Mouse (Mus musculus): Measurements from ENCODE around the gene Dusp23.
A peak's percentile ranks its signal among the peaks of the same experiment; 100 is the strongest.

Dusp23 gene

GRCm38 (mm10) chr1:172632451-172633326 lies at the start of gene Dusp23:
Gene Dusp23, minus strand, starts transcription at chr1:172632962.
- peak; percentile 98 for DNase-seq (ENCODE audit: low read depth, low spot score)

- no peak for DNase-seq (ENCODE audit: low read depth, low spot score)
These were observed 48.0 kb upstream of the Dusp23 start for GRCm38 (mm10) chr1:172680742-172681141.

- no peak for DNase-seq (ENCODE audit: low read depth, low spot score)
These were observed 38.0 kb upstream of the Dusp23 start for GRCm38 (mm10) chr1:172670716-172671115.

- no peak for DNase-seq (ENCODE audit: low read depth, low spot score)
These were observed 34.8 kb upstream of the Dusp23 start for GRCm38 (mm10) chr1:172667597-172667996.

GRCm38 (mm10) chr1:172665457-172665856 lies 32.7 kb upstream of the Dusp23 start:
- no peak for DNase-seq (ENCODE audit: low read depth, low spot score)

- DNase-seq (ENCODE audit: low read depth, low spot score) = no peak
These were observed 26.9 kb upstream of the Dusp23 start for GRCm38 (mm10) chr1:172659688-172660087.

GRCm38 (mm10) chr1:172657266-172657665 lies 24.5 kb upstream of the Dusp23 start:
- no peak for DNase-seq (ENCODE audit: low read depth, low spot score)

GRCm38 (mm10) chr1:172653900-172654299 lies 21.1 kb upstream of the Dusp23 start:
- no peak for DNase-seq (ENCODE audit: low read depth, low spot score)

GRCm38 (mm10) chr1:172652040-172652662 lies 19.4 kb upstream of the Dusp23 start:
- DNase-seq (ENCODE audit: low read depth, low spot score) = no peak

GRCm38 (mm10) chr1:172651288-172651987 lies 18.7 kb upstream of the Dusp23 start:
- DNase-seq (ENCODE audit: low read depth, low spot score) = no peak

- DNase-seq (ENCODE audit: low read depth, low spot score) = peak; percentile 67
These were observed 17.9 kb upstream of the Dusp23 start for GRCm38 (mm10) chr1:172650519-172651287.

GRCm38 (mm10) chr1:172649396-172649795 lies 16.6 kb upstream of the Dusp23 start:
- no peak for DNase-seq (ENCODE audit: low read depth, low spot score)

- no peak for DNase-seq (ENCODE audit: low read depth, low spot score)
These were observed 14.5 kb upstream of the Dusp23 start for GRCm38 (mm10) chr1:172647236-172647635.

- no peak for DNase-seq (ENCODE audit: low read depth, low spot score)
These were observed 6.0 kb upstream of the Dusp23 start for GRCm38 (mm10) chr1:172638781-172639180.

- DNase-seq (ENCODE audit: low read depth, low spot score) = no peak
These were observed 5.0 kb upstream of the Dusp23 start for GRCm38 (mm10) chr1:172637801-172638200.

GRCm38 (mm10) chr1:172636266-172636665 lies 3.5 kb upstream of the Dusp23 start:
- DNase-seq (ENCODE audit: low read depth, low spot score) = no peak

GRCm38 (mm10) chr1:172635258-172635657 lies 2.5 kb upstream of the Dusp23 start:
- DNase-seq (ENCODE audit: low read depth, low spot score) = no peak

GRCm38 (mm10) chr1:172634136-172634535 lies 1.4 kb upstream of the Dusp23 start:
- no peak for DNase-seq (ENCODE audit: low read depth, low spot score)

- no peak for DNase-seq (ENCODE audit: low read depth, low spot score)
These were observed 1.0 kb downstream of the Dusp23 start for GRCm38 (mm10) chr1:172631721-172632120.

GRCm38 (mm10) chr1:172629831-172630230 lies 2.9 kb downstream of the Dusp23 start:
- DNase-seq (ENCODE audit: low read depth, low spot score) = no peak

GRCm38 (mm10) chr1:172626306-172626705 lies 6.5 kb downstream of the Dusp23 start:
- no peak for DNase-seq (ENCODE audit: low read depth, low spot score)

- no peak for DNase-seq (ENCODE audit: low read depth, low spot score)
These were observed 8.7 kb downstream of the Dusp23 start for GRCm38 (mm10) chr1:172624081-172624480.

Measured in skeletal muscle tissue, adult 2 months (tissue).